Mouse (Mus musculus) neural tube, embryonic 13.5 days (tissue): ENCODE measurements around the gene Eif1. TPM values are rescaled to one million over a fixed set of nuclear protein-coding genes. Genes with fewer than 3 reads are reported as not detected.
"Not testable (repeated sequence)": the region's sequence is repeated elsewhere in the genome, so short reads cannot be mapped to it uniquely, and the experiment has no call there.

Source experiments
- ATAC-seq: fragments of 200-750 bp; cut with Nextera tagmentation; 2 replicates; pipeline ENCODE4 v1.8.0; 2017; ENCODE audit warnings: low read depth, mild to moderate bottlenecking, moderate TSS enrichment, moderate library complexity
- H3K27ac ChIP-seq: fragments of 300-500 bp; sonication (generic); replicated peaks from 2 replicates; pipeline ENCODE4 v1.5.1; 2015; ENCODE audit warnings: moderate library complexity, mild to moderate bottlenecking, inconsistent platforms
- H3K27me3 ChIP-seq: fragments of 300-500 bp; sonication (generic); 2 replicates; pipeline ENCODE4 v1.6.1; 2015; ENCODE audit warnings: mild to moderate bottlenecking, inconsistent platforms
- H3K36me3 ChIP-seq: fragments of 300-500 bp; sonication (generic); 2 replicates; pipeline ENCODE4 v1.6.1; 2015; ENCODE audit warnings: mild to moderate bottlenecking, inconsistent platforms
- H3K4me1 ChIP-seq: fragments of 300-500 bp; sonication (generic); replicated peaks from 2 replicates; pipeline ENCODE4 v1.6.1; 2015; ENCODE audit warnings: inconsistent platforms
- H3K4me2 ChIP-seq: fragments of 300-500 bp; sonication (generic); 2 replicates; pipeline ENCODE4 v1.6.1; 2015; ENCODE audit warnings: inconsistent platforms, mild to moderate bottlenecking, moderate library complexity
- H3K4me3 ChIP-seq: fragments of 300-500 bp; sonication (generic); 2 replicates; pipeline ENCODE4 v1.5.1; 2015; ENCODE audit warnings: mild to moderate bottlenecking, inconsistent platforms
- H3K9ac ChIP-seq: fragments of 300-500 bp; sonication (generic); 2 replicates; pipeline ENCODE4 v1.6.1; 2015; ENCODE audit warnings: moderate library complexity, mild to moderate bottlenecking, inconsistent platforms
- H3K9me3 ChIP-seq: fragments of 300-500 bp; sonication (generic); 2 replicates; pipeline ENCODE4 v1.6.1; 2016; ENCODE audit warnings: inconsistent platforms
- WGBS: fragments of 180-500 bp; shearing (Covaris S2); methylation state at CpG from one replicate; pipeline ENCODE4 v1.1.7; 2015; 5-methylcytosine and 5-hydroxymethylcytosine counted together
- polyA plus RNA-seq: library from polyadenylated mRNA; unstranded; fragments of >200 nt; fragmentation: Nextera tagmentation; extraction: Ambion mirVana; gene quantifications from 2 replicates; pipeline ENCODE4 v1.2.1, GENCODE M21; 2015

The Eif1 gene
- polyA plus RNA-seq, 1 experiment from 2014 or later = 1,563 TPM

DNA sequence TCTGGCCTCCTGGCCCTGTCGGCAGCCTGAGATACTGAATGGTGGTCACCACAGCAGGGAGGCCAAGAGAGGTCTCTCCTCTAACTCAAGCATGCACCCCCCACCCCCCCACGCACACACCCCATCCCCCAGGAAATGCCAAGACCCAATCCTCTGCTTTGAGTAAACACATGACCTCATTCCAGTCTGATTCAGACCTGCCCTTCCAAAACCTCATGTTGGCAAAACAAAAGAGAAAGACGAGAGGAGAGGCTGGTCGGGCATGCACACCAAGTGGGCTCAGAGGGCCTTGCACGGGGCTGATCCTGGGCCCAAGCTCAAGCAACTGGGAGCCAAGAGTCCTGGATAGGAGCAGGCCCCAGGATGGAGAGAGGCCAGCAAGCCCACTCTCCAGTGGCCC lies 29.4 kb upstream of the Eif1 start:
- no peak overlapping the region for H3K4me3 ChIP-seq
- 62% methylated on average over 5 of the region's 5 CpGs for WGBS
- ATAC-seq = no peak

GRCm38 (mm10) chr11:100292884-100293283 lies 26.8 kb upstream of the Eif1 start:
- H3K4me1 ChIP-seq = 0 out of 2 replicates have a peak, but pooled peaks cover under 1% of the 10 kb centered on the region
- H3K4me3 ChIP-seq = no peak overlapping the region
- no peaks in the 10 kb centered on the region for H3K9me3 ChIP-seq
- H3K27me3 ChIP-seq = no peaks in the 10 kb centered on the region
- WGBS = 52% methylated on average over 6 of the region's 6 CpGs
- no peak for ATAC-seq
- no peak overlapping the region for H3K27ac ChIP-seq
- H3K36me3 ChIP-seq = no peaks in the 10 kb centered on the region
- no peak overlapping the region for H3K4me2 ChIP-seq
- H3K9ac ChIP-seq = no peak overlapping the region

More for the DNA sequence above, 29.4 kb upstream of the Eif1 start:
- H3K27ac ChIP-seq = no peak overlapping the region
- no peaks in the 10 kb centered on the region for H3K36me3 ChIP-seq
- H3K27me3 ChIP-seq = no peaks in the 10 kb centered on the region
- H3K9me3 ChIP-seq = no peaks in the 10 kb centered on the region
- H3K4me2 ChIP-seq = no peak overlapping the region
- no peak overlapping the region for H3K9ac ChIP-seq
- no peaks in the 10 kb centered on the region for H3K4me1 ChIP-seq

DNA sequence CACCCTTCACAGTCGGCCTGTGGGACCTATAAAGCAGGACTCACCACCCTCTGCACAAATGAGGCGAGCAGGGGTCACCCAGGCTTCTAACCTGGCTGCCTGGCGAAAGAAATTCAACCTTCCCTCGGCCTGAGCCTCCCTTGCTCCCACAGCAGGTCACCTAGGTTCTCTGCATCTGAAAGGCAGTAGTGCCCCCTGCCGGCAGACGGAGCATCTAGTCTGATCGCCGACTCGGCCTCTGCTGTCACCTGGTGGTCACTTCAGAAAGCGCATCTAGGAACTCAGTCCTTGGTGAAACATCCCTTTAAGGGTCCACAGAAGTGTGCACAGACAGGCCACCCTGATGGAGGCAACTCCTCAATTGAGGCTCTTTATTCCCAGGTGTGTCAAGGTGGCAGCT lies 24.4 kb upstream of the Eif1 start:
- WGBS = 5% methylated on average over 10 of the region's 10 CpGs
- no peaks in the 10 kb centered on the region for H3K9me3 ChIP-seq

DNA sequence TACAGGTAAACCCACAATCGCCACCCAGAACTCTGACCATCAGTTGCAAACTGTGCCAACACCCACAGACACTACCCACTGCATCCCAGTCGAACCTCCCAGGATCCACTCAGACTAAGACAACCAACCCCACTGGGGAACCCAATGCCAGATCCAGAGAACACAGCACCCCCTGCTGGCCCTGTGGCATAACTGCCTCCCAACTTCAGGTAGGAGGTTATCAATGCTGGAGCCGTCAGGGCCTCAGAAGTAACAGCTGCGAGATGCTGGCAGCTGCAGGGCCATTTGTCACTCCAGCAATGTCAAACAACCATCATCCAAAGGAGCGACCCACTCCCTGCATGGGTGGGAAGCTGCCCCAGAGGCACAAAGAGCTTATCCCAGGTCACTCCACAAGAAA lies 21.9 kb upstream of the Eif1 start:
- no peak overlapping the region for H3K27ac ChIP-seq
- WGBS = 38% methylated on average over 5 of the region's 5 CpGs
- no peaks in the 10 kb centered on the region for H3K9me3 ChIP-seq
- peaks cover 4% of the 10 kb centered on the region; the same call in 1 of the 2 replicates for H3K4me1 ChIP-seq
- no peak for ATAC-seq
- no peak overlapping the region for H3K9ac ChIP-seq
- H3K36me3 ChIP-seq = no peaks in the 10 kb centered on the region
- H3K4me3 ChIP-seq = 0 out of 2 replicates have a peak overlapping the region, but pooled peaks have one; percentile 9
- H3K4me2 ChIP-seq = peak overlapping the region; percentile 38
- no peaks in the 10 kb centered on the region for H3K27me3 ChIP-seq

More for the DNA sequence above, 24.4 kb upstream of the Eif1 start:
- no peak overlapping the region for H3K27ac ChIP-seq
- H3K4me3 ChIP-seq = no peak overlapping the region
- peaks cover 4% of the 10 kb centered on the region; the same call in 1 of the 2 replicates for H3K4me1 ChIP-seq
- 0 out of 2 replicates have a peak, but pooled peaks have one; percentile 32 for ATAC-seq
- H3K36me3 ChIP-seq = no peaks in the 10 kb centered on the region
- no peaks in the 10 kb centered on the region for H3K27me3 ChIP-seq
- H3K9ac ChIP-seq = no peak overlapping the region
- 0 out of 2 replicates have a peak overlapping the region, but pooled peaks have one; percentile 18 for H3K4me2 ChIP-seq

DNA sequence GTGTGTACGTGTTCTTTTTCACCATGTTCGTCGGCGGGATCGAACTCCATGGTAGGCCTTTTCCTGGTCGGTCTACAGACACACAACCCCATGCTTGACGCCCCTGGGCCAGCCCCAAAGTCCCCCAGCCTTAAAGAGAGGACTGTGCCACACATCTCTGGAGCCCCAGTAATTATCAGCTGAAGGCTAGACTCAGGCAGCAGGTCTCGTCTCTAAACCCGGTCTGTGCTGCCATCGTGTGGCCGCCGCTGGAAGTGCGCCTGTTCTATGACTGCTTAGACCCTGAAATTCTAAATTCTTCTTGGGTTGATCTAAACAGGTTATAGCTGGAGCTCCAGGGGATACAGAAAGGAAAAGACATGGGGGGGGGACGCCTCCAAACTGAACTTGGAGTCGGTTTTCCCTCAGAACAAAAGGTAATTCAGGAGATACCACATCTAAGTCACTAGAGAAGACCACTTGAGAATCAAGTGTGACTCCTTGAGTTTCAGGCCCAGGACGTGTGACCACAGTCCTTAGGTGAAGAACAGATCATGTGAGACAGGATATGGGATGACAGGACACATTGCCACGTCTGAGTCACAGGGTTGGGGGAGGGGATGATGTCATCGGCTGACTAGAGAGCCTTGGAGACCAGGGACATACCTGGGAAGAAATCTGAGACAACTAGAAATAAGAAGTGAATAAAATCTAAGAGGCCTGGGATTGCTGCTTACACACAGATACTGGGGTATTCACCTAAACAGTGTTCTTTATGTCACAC lies 21.2 kb upstream of the Eif1 start:
- Histone ChIP-seq H3K9ac (no peak overlapping the region), H3K27ac (no peak overlapping the region), H3K4me2 (peak overlapping the region; percentile 38), H3K4me1 (peaks cover 4% of the 10 kb centered on the region; the same call in 1 of the 2 replicates), H3K9me3 (no peaks in the 10 kb centered on the region), H3K27me3 (no peaks in the 10 kb centered on the region), H3K36me3 (no peaks in the 10 kb centered on the region), H3K4me3 (peak overlapping the region; percentile 9; the same call in 1 of the 2 replicates)
- WGBS = 21% methylated on average over 18 of the region's 18 CpGs
- ATAC-seq = no peak

- Histone ChIP-seq H3K4me2 (no peak overlapping the region), H3K9me3 (no peaks in the 10 kb centered on the region), H3K27me3 (no peaks in the 10 kb centered on the region), H3K27ac (no peak overlapping the region), H3K4me1 (peaks cover 4% of the 10 kb centered on the region; the same call in 1 of the 2 replicates), H3K9ac (no peak overlapping the region), H3K36me3 (no peaks in the 10 kb centered on the region), H3K4me3 (no peak overlapping the region)
- no peak for ATAC-seq
- 9% methylated on average over 5 of the region's 5 CpGs for WGBS
Measured at GRCm38 (mm10) chr11:100300293-100300692, 19.4 kb upstream of the Eif1 start.

DNA sequence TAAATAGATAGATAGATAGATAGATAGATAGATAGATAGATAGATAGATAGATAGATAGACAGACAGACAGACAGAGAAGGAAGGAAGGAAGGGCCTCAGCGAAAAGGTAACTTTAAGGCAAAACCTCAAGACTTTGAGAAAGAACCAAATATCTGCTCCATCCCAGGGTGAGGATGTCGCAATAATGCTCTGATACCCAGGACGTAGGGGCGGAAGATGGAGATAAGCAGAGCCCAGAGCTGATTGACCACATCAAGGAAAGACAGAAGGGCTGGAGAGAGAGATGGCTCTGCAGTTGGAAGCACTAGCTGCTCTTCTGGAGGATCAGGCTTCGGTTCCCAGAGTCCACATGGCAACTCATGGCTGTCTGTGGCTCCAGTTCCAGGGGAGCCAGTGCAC lies 18.4 kb upstream of the Eif1 start:
- Histone ChIP-seq H3K9me3 (no peaks in the 10 kb centered on the region), H3K9ac (no peak overlapping the region), H3K4me3 (no peak overlapping the region), H3K4me2 (no peak overlapping the region), H3K27ac (no peak overlapping the region), H3K36me3 (no peaks in the 10 kb centered on the region), H3K27me3 (no peaks in the 10 kb centered on the region), H3K4me1 (peaks cover 4% of the 10 kb centered on the region; the same call in 1 of the 2 replicates)
- ATAC-seq = no peak
- WGBS = 87% methylated on average over 5 of the region's 5 CpGs

GRCm38 (mm10) chr11:100307900-100308299 lies 11.8 kb upstream of the Eif1 start:
- no peak overlapping the region for H3K4me3 ChIP-seq
- no peak for ATAC-seq
- no peak overlapping the region for H3K4me2 ChIP-seq
- H3K36me3 ChIP-seq = no peaks in the 10 kb centered on the region
- H3K27ac ChIP-seq = no peak overlapping the region
- 89% methylated on average over 5 of the region's 5 CpGs for WGBS
- H3K4me1 ChIP-seq = peaks cover 12% of the 10 kb centered on the region
- no peaks in the 10 kb centered on the region for H3K9me3 ChIP-seq
- H3K27me3 ChIP-seq = no peaks in the 10 kb centered on the region
- H3K9ac ChIP-seq = no peak overlapping the region

DNA sequence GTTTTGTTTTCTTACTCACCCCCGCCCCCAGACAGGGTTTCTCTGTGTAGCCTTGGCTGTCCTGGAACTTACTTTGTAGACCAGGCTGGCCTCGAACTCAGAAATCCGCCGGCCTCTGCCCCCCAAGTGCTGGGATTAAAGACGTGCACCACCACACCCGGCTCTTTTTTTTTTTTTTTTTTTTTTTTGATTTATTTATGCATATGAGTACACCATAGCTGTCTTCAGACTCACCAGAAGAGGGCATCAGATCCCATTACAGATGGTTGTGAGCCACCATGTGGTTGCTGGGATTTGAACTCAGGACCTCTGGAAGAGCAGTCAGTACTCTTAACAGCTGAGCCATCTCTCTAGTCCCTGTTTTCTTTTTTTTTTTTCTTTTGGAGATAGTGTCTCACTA lies 11.0 kb upstream of the Eif1 start:
- H3K36me3 ChIP-seq, H3K4me3 ChIP-seq, H3K9ac ChIP-seq, H3K27ac ChIP-seq, H3K9me3 ChIP-seq, H3K27me3 ChIP-seq, H3K4me2 ChIP-seq, ATAC-seq: not testable (repeated sequence)
- H3K4me1 ChIP-seq = peaks cover 12% of the 10 kb centered on the region
- WGBS = 95% methylated on average over 5 of the region's 6 CpGs

DNA sequence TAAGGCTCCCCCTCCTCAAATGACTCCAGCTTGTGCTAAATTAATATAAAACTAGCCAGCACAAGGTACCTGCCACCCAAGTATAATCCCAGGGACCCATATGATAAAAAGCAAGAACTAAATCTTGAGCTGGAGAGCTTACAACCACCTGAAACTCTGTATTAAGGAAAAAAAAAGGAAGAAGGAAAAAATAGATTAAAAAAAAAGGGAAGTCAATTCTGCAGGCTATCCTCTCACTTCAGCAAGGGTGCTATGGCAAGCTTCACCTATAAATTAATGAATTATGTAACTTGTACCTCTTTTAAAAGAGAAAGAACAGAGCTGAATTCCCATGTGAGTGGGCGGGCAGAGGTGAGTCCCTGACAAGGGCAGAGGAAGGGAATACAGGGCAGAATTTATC lies 8.0 kb upstream of the Eif1 start:
- H3K36me3 ChIP-seq = no peaks in the 10 kb centered on the region
- no peak overlapping the region for H3K4me3 ChIP-seq
- no peak overlapping the region for H3K9ac ChIP-seq
- 80% methylated on average over 1 of the region's 1 CpGs for WGBS
- H3K27ac ChIP-seq = no peak overlapping the region
- no peaks in the 10 kb centered on the region for H3K9me3 ChIP-seq
- no peaks in the 10 kb centered on the region for H3K27me3 ChIP-seq
- H3K4me2 ChIP-seq = no peak overlapping the region
- peaks cover 12% of the 10 kb centered on the region for H3K4me1 ChIP-seq
- ATAC-seq = no peak

DNA sequence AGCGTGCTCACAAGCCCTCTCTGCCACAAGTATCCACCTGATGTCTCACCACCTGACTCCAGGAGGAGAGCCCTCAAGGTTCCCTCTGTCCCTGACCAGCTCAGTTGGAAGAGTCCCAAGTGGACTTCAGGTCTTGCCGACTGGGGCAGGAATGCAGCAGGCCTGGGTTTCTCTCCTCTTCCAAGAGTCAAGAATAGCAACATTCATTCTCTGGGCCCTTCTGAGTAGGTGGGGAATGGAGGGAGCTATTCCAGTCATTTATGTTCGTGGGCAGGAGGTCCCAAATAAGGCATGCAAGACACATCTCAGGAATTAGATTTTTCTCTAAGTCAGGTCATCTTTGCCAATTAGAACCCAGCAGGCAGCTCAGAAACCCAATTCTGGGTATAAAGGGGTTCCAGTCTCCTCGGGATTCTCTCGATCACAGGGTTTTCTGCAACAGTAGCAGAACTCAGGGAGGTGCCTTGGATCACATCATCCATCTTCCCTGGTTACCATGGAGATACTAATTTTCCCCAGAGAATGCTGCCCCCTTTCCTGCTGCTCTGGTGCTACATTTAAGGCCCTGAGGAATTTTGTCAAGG lies 7.5 kb upstream of the Eif1 start:
- Histone ChIP-seq H3K9me3 (no peaks in the 10 kb centered on the region), H3K4me3 (no peak overlapping the region), H3K27ac (no peak overlapping the region), H3K9ac (no peak overlapping the region), H3K36me3 (no peaks in the 10 kb centered on the region), H3K4me1 (peaks cover 12% of the 10 kb centered on the region), H3K27me3 (no peaks in the 10 kb centered on the region), H3K4me2 (no peak overlapping the region)
- ATAC-seq = no peak
- 23% methylated on average over 5 of the region's 5 CpGs for WGBS

GRCm38 (mm10) chr11:100313424-100313823 lies 6.3 kb upstream of the Eif1 start:
- Histone ChIP-seq H3K27ac (no peak overlapping the region), H3K36me3 (no peaks in the 10 kb centered on the region), H3K4me2 (no peak overlapping the region), H3K4me3 (no peak overlapping the region), H3K9ac (no peak overlapping the region), H3K4me1 (peaks cover 12% of the 10 kb centered on the region), H3K9me3 (no peaks in the 10 kb centered on the region), H3K27me3 (no peaks in the 10 kb centered on the region)
- WGBS = 90% methylated on average over 6 of the region's 6 CpGs
- ATAC-seq = no peak
